Mouse (Mus musculus) testis, adult 2 months (tissue): Measurements from ENCODE around the gene Slc28a2. TPM values are rescaled to one million over a fixed set of nuclear protein-coding genes. Genes with fewer than 3 reads are reported as not detected.
"Not testable (repeated sequence)": the region's sequence is repeated elsewhere in the genome, so short reads cannot be mapped to it uniquely, and the experiment has no call there.

ENCODE experiments used
- H3K27ac ChIP-seq: fragments of 200-500 bp; 2 replicates; pipeline ENCODE4 v1.5.1; 2012; ENCODE audit warnings: low read depth, low read length; ENCODE audit not compliant: control insufficient read depth, insufficient read depth
- H3K27me3 ChIP-seq: fragments of 200-500 bp; 2 replicates; pipeline ENCODE4 v1.6.1; 2012; ENCODE audit warnings: mild to moderate bottlenecking, low read length, moderate library complexity; ENCODE audit not compliant: control insufficient read depth, insufficient read depth
- H3K36me3 ChIP-seq: fragments of 200-500 bp; 2 replicates; pipeline ENCODE4 v1.6.1; 2012; ENCODE audit warnings: mild to moderate bottlenecking, low read length; ENCODE audit not compliant: control insufficient read depth, insufficient read depth
- H3K4me1 ChIP-seq: fragments of 200-500 bp; 2 replicates; pipeline ENCODE4 v1.6.1; 2012; ENCODE audit warnings: low read length; ENCODE audit not compliant: control insufficient read depth, insufficient read depth
- H3K4me3 ChIP-seq: fragments of 200-500 bp; 2 replicates; pipeline ENCODE4 v1.5.1; 2012; ENCODE audit warnings: low read depth, mild to moderate bottlenecking, low read length, moderate library complexity, mixed read lengths; ENCODE audit not compliant: control insufficient read depth
- CTCF ChIP-seq: fragments of 200-500 bp; IDR thresholded peaks from 2 replicates; pipeline ENCODE4 v1.5.1; 2012; ENCODE audit warnings: low read depth, mild to moderate bottlenecking, inconsistent platforms, low read length, moderate library complexity; ENCODE audit not compliant: control insufficient read depth, insufficient read depth, insufficient replicate concordance
- POLR2A ChIP-seq: fragments of 200-500 bp; IDR thresholded peaks from 2 replicates; pipeline ENCODE4 v1.6.1; 2012; ENCODE audit warnings: low read depth, mild to moderate bottlenecking, inconsistent platforms, low read length, moderate library complexity; ENCODE audit not compliant: control insufficient read depth
- polyA plus RNA-seq: library from polyadenylated mRNA; depleted of rRNA; stranded (reverse); fragments of >200 nt; gene quantifications from 2 replicates; pipeline ENCODE4 v1.2.3, GENCODE M21; 2012; rRNA removed

Gene Slc28a2
- polyA plus RNA-seq, 1 experiment, result 0.20 TPM

- no peaks in the 10 kb centered on the region for H3K36me3 ChIP-seq
- H3K27me3 ChIP-seq, result no peaks in the 10 kb centered on the region
- no peak within 1 kb of the TSS for H3K27ac ChIP-seq
- no peak within 1 kb of the TSS for H3K4me3 ChIP-seq
- TF ChIP-seq CTCF, result no peak
- no peak for TF ChIP-seq POLR2A
- no peaks in the 10 kb centered on the region for H3K4me1 ChIP-seq
Measured at GRCm38 (mm10) chr2:122484641-122485040, 58.4 kb downstream of the Slc28a2 start, which contains the start of gene Gm14085. Gene Gm14085 (plus strand): TSS chr2:122484941.

- H3K4me1 ChIP-seq, H3K27ac ChIP-seq, H3K36me3 ChIP-seq, H3K4me3 ChIP-seq, H3K27me3 ChIP-seq: not testable (repeated sequence)
Measured at GRCm38 (mm10) chr2:122485654-122486053, 59.4 kb downstream of the Slc28a2 start.

GRCm38 (mm10) chr2:122486122-122486521, 59.8 kb downstream of the Slc28a2 start:
- H3K27me3 ChIP-seq, H3K27ac ChIP-seq, H3K4me3 ChIP-seq, H3K36me3 ChIP-seq, H3K4me1 ChIP-seq: not testable (repeated sequence)

- Histone ChIP-seq H3K36me3 (no peaks in the 10 kb centered on the region), H3K27me3 (no peaks in the 10 kb centered on the region), H3K4me1 (no peaks in the 10 kb centered on the region), H3K27ac (no peak overlapping the region), H3K4me3 (no peak overlapping the region)
- TF ChIP-seq POLR2A, result no peak
- no peak for TF ChIP-seq CTCF
Measured at GRCm38 (mm10) chr2:122486674-122487073, 60.4 kb downstream of the Slc28a2 start.

Other genes with a start within 250 kb of the Slc28a2 start
- 0.40 and 0.86 TPM in 2 replicates for gene Patl2, start 240.3 kb upstream of the Slc28a2 start, polyA plus RNA-seq
- 1.3 and 1.6 TPM in 2 replicates for gene Terb2, start 240.2 kb upstream of the Slc28a2 start, polyA plus RNA-seq
- gene Sord, start 191.7 kb upstream of the Slc28a2 start, polyA plus RNA-seq, result 740 and 863 TPM in 2 replicates
- gene Duox2, start 128.0 kb upstream of the Slc28a2 start, polyA plus RNA-seq, result 0.06 and 0.11 TPM in 2 replicates
- 0.06 and 0.08 TPM in 2 replicates for gene Duoxa2, start 127.6 kb upstream of the Slc28a2 start, polyA plus RNA-seq
- 0.12 and 0.41 TPM in 2 replicates for gene Duoxa1, start 112.7 kb upstream of the Slc28a2 start, polyA plus RNA-seq
- gene Duox1, start 110.8 kb upstream of the Slc28a2 start, polyA plus RNA-seq, result 0.07 and 0.09 TPM in 2 replicates
- gene Shf, start 57.3 kb upstream of the Slc28a2 start, polyA plus RNA-seq, result 16.7 and 19.4 TPM in 2 replicates
- gene Gm14085, start 58.5 kb downstream of the Slc28a2 start, polyA plus RNA-seq, result 0.14 and 0.19 TPM in 2 replicates
- gene Gatm, start 184.8 kb downstream of the Slc28a2 start, polyA plus RNA-seq, result 63.3 and 94.7 TPM in 2 replicates
- gene AA467197, start 210.5 kb downstream of the Slc28a2 start, polyA plus RNA-seq, result 137 and 157 TPM in 2 replicates